Mouse (Mus musculus) forebrain, embryonic 13.5 days (tissue): ENCODE results near the gene Xrcc5. TPM values are rescaled to one million over a fixed set of nuclear protein-coding genes. Genes with fewer than 3 reads are reported as not detected.

Source experiments
- ATAC-seq: fragments of 200-750 bp; cut with Nextera tagmentation; 2 replicates; pipeline ENCODE4 v1.8.0; 2017
- H3K27ac ChIP-seq: fragments of 300-500 bp; sonication (generic); 2 replicates; pipeline ENCODE4 v1.5.1; 2015; ENCODE audit warnings: inconsistent platforms, mild to moderate bottlenecking, moderate library complexity
- H3K27me3 ChIP-seq: fragments of 300-500 bp; sonication (generic); 2 replicates; pipeline ENCODE4 v1.6.1; 2015; ENCODE audit warnings: mild to moderate bottlenecking, inconsistent platforms
- H3K36me3 ChIP-seq: fragments of 300-500 bp; sonication (generic); 2 replicates; pipeline ENCODE4 v1.6.1; 2015; ENCODE audit warnings: mild to moderate bottlenecking, inconsistent platforms; ENCODE audit not compliant: poor library complexity, severe bottlenecking
- H3K4me1 ChIP-seq: fragments of 300-500 bp; sonication (generic); 2 replicates; pipeline ENCODE4 v1.6.1; 2015; ENCODE audit warnings: inconsistent platforms
- H3K4me2 ChIP-seq: fragments of 300-500 bp; sonication (generic); 2 replicates; pipeline ENCODE4 v1.6.1; 2015; ENCODE audit warnings: inconsistent platforms, mild to moderate bottlenecking, moderate library complexity
- H3K4me3 ChIP-seq: fragments of 300-500 bp; sonication (generic); 2 replicates; pipeline ENCODE4 v1.5.1; 2015; ENCODE audit warnings: mild to moderate bottlenecking, inconsistent platforms
- H3K9ac ChIP-seq: fragments of 300-500 bp; sonication (generic); 2 replicates; pipeline ENCODE4 v1.6.1; 2015; ENCODE audit warnings: mild to moderate bottlenecking, inconsistent platforms
- H3K9me3 ChIP-seq: fragments of 300-500 bp; sonication (generic); replicated peaks from 2 replicates; pipeline ENCODE4 v1.6.1; 2016; ENCODE audit warnings: inconsistent platforms
- WGBS: fragments of 180-500 bp; shearing (Covaris S2); methylation state at CpG from one replicate; pipeline ENCODE4 v1.1.7; 2015; 5-methylcytosine and 5-hydroxymethylcytosine counted together
- polyA plus RNA-seq: library from polyadenylated mRNA; unstranded; fragments of >200 nt; fragmentation: Nextera tagmentation; extraction: Ambion mirVana; gene quantifications from 2 replicates; pipeline ENCODE4 v1.2.1, GENCODE M21; 2015

The Xrcc5 gene
- polyA plus RNA-seq, 1 experiment from 2014 or later: 40.0 TPM

DNA sequence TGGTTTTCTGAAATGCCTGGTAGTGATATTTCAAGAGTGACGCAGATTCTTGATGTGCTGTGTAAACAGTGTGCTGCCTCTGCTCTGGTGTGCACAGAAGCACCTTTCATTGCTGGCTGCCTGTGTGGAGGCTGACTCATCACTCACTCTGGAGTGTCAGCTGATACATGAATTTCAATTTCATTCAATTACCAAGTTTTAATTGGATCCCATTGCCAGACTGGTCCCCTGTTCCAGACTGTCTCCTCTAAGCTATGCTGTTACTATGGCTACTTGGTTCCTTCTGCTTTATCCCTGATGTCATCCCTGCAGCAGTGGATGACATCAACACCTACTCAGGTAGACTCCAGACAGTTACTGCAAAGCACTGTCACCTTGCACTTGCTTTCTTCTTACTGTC lies 65.3 kb downstream of the Xrcc5 start:
- no peaks in the 10 kb centered on the region for H3K9me3 ChIP-seq
- peaks cover 4% of the 10 kb centered on the region; the same call in 1 of the 2 replicates for H3K36me3 ChIP-seq
- H3K27me3 ChIP-seq: no peaks in the 10 kb centered on the region
- 0 out of 2 replicates have a peak, but pooled peaks cover 6% of the 10 kb centered on the region for H3K4me1 ChIP-seq
- WGBS: 63% methylated on average over 1 of the region's 1 CpGs
- peak; percentile 92 for ATAC-seq
- no peak overlapping the region for H3K9ac ChIP-seq
- H3K27ac ChIP-seq: no peak overlapping the region
- no peak overlapping the region for H3K4me3 ChIP-seq
- H3K4me2 ChIP-seq: no peak overlapping the region

DNA sequence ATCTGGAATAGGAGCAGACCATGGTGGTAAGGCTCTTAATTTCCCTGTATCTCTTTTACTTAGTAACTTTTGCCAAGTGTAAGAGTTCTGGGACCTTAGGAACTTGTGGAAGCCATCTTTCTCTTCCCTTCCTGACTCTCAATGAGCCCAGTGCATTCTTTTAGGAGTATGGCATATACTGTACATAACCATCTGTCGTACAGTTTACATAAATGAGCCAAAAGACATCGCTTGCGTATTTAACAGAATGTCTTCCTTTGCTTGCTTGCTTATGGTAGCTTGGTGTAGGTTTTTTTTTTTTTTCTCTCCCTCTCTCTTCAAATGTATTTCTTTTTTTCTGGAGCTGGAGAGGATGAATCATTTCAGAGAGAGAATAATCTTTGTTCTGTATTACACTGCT lies 65.7 kb downstream of the Xrcc5 start:
- 94% methylated on average over 3 of the region's 3 CpGs for WGBS
- no peaks in the 10 kb centered on the region for H3K9me3 ChIP-seq
- no peak overlapping the region for H3K9ac ChIP-seq
- no peak overlapping the region for H3K4me3 ChIP-seq
- peak; percentile 79; the same call in 1 of the 2 replicates for ATAC-seq
- H3K27me3 ChIP-seq: no peaks in the 10 kb centered on the region
- H3K27ac ChIP-seq: no peak overlapping the region
- peaks cover 4% of the 10 kb centered on the region; the same call in 1 of the 2 replicates for H3K36me3 ChIP-seq
- 0 out of 2 replicates have a peak, but pooled peaks cover 6% of the 10 kb centered on the region for H3K4me1 ChIP-seq
- no peak overlapping the region for H3K4me2 ChIP-seq

DNA sequence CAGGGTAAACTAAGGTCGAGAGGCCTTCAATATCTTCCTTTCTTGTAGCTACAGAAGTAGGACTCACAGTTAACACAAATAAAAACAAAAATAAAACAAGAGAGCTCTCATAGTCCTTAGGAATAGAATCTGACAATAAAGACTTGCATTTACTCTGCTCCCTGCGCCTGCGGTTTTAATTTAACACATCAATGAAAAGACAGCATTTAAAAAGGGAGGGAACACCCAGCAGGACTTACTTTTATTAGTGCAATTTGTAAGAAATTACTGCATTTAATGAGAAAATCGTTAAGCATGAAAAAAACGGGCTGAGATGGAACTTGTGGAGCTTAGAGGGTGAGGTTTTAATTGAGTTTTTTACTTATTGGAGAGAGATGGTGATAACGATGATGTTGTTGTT lies 66.4 kb downstream of the Xrcc5 start:
- 0 out of 2 replicates have a peak, but pooled peaks cover 6% of the 10 kb centered on the region for H3K4me1 ChIP-seq
- H3K4me2 ChIP-seq: no peak overlapping the region
- no peaks in the 10 kb centered on the region for H3K9me3 ChIP-seq
- H3K27me3 ChIP-seq: no peaks in the 10 kb centered on the region
- WGBS: 16% methylated on average over 6 of the region's 6 CpGs
- H3K4me3 ChIP-seq: no peak overlapping the region
- no peak for ATAC-seq
- H3K36me3 ChIP-seq: peaks cover 4% of the 10 kb centered on the region; the same call in 1 of the 2 replicates
- H3K9ac ChIP-seq: no peak overlapping the region
- H3K27ac ChIP-seq: no peak overlapping the region

GRCm38 (mm10) chr1:72374049-72374448 lies 66.8 kb downstream of the Xrcc5 start:
- Histone ChIP-seq H3K9me3 (no peaks in the 10 kb centered on the region), H3K27ac (no peak overlapping the region), H3K27me3 (no peaks in the 10 kb centered on the region), H3K4me3 (no peak overlapping the region), H3K9ac (no peak overlapping the region), H3K4me2 (no peak overlapping the region), H3K36me3 (peaks cover 4% of the 10 kb centered on the region; the same call in 1 of the 2 replicates), H3K4me1 (0 out of 2 replicates have a peak, but pooled peaks cover 6% of the 10 kb centered on the region)
- ATAC-seq: no peak
- WGBS: 18% methylated on average over 4 of the region's 4 CpGs

DNA sequence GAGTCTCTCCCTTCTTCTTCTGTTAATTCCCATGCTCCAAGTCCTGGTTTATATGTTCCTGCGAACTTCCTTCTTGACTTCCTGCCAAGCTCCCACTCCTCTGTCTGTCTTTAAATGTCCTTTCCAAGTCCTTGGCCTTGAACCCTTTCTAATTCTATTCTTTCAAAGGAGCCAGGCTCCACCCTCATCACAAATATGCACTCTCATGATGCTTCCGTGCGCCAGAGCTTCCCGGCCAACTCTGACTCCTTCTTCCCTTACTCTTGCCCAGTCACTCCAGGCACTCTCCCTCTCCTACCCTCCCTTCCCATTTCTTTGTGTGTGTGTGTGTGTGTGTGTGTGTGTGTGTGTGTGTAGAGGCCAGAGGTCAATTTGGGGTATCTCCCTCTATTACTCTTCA lies 70.9 kb downstream of the Xrcc5 start:
- 0 out of 2 replicates have a peak, but pooled peaks cover 3% of the 10 kb centered on the region for H3K4me1 ChIP-seq
- no peaks in the 10 kb centered on the region for H3K9me3 ChIP-seq
- no peak overlapping the region for H3K4me3 ChIP-seq
- H3K27me3 ChIP-seq: no peaks in the 10 kb centered on the region
- no peak overlapping the region for H3K9ac ChIP-seq
- H3K4me2 ChIP-seq: no peak overlapping the region
- no peak overlapping the region for H3K27ac ChIP-seq
- no peak for ATAC-seq
- H3K36me3 ChIP-seq: 0 out of 2 replicates have a peak, but pooled peaks cover 7% of the 10 kb centered on the region
- 88% methylated on average over 4 of the region's 4 CpGs for WGBS

- no peak overlapping the region for H3K9ac ChIP-seq
- WGBS: 85% methylated on average over 11 of the region's 11 CpGs
- H3K27ac ChIP-seq: no peak overlapping the region
- no peaks in the 10 kb centered on the region for H3K9me3 ChIP-seq
- no peak overlapping the region for H3K4me3 ChIP-seq
- H3K4me1 ChIP-seq: 0 out of 2 replicates have a peak, but pooled peaks cover 3% of the 10 kb centered on the region
- peaks cover 15% of the 10 kb centered on the region; the same call in 1 of the 2 replicates for H3K36me3 ChIP-seq
- no peak overlapping the region for H3K4me2 ChIP-seq
- peak; percentile 43; the same call in 1 of the 2 replicates for ATAC-seq
- H3K27me3 ChIP-seq: no peaks in the 10 kb centered on the region
These were observed 72.6 kb downstream of the Xrcc5 start for GRCm38 (mm10) chr1:72379752-72380353.

GRCm38 (mm10) chr1:72380544-72380943 lies 73.3 kb downstream of the Xrcc5 start:
- WGBS: 99% methylated on average over 3 of the region's 3 CpGs
- Histone ChIP-seq H3K4me3 (no peak overlapping the region), H3K9me3 (no peaks in the 10 kb centered on the region), H3K27ac (no peak overlapping the region), H3K36me3 (peaks cover 19% of the 10 kb centered on the region; the same call in 1 of the 2 replicates), H3K27me3 (no peaks in the 10 kb centered on the region), H3K4me1 (0 out of 2 replicates have a peak, but pooled peaks cover 3% of the 10 kb centered on the region), H3K9ac (no peak overlapping the region), H3K4me2 (no peak overlapping the region)
- no peak for ATAC-seq

- Histone ChIP-seq H3K9ac (no peak overlapping the region), H3K4me3 (no peak overlapping the region), H3K36me3 (peaks cover 29% of the 10 kb centered on the region; the same call in 1 of the 2 replicates), H3K27me3 (no peaks in the 10 kb centered on the region), H3K27ac (no peak overlapping the region), H3K4me2 (no peak overlapping the region), H3K4me1 (0 out of 2 replicates have a peak, but pooled peaks cover 3% of the 10 kb centered on the region), H3K9me3 (no peaks in the 10 kb centered on the region)
- WGBS: 88% methylated on average over 7 of the region's 7 CpGs
- ATAC-seq: no peak
These were observed 75.8 kb downstream of the Xrcc5 start for GRCm38 (mm10) chr1:72383056-72383455.

GRCm38 (mm10) chr1:72383651-72384050 lies 76.4 kb downstream of the Xrcc5 start:
- 84% methylated on average over 5 of the region's 5 CpGs for WGBS
- Histone ChIP-seq H3K4me1 (0 out of 2 replicates have a peak, but pooled peaks cover 3% of the 10 kb centered on the region), H3K27me3 (no peaks in the 10 kb centered on the region), H3K27ac (no peak overlapping the region), H3K4me2 (no peak overlapping the region), H3K9me3 (no peaks in the 10 kb centered on the region), H3K4me3 (no peak overlapping the region), H3K9ac (no peak overlapping the region), H3K36me3 (peaks cover 29% of the 10 kb centered on the region; the same call in 1 of the 2 replicates)
- no peak for ATAC-seq

DNA sequence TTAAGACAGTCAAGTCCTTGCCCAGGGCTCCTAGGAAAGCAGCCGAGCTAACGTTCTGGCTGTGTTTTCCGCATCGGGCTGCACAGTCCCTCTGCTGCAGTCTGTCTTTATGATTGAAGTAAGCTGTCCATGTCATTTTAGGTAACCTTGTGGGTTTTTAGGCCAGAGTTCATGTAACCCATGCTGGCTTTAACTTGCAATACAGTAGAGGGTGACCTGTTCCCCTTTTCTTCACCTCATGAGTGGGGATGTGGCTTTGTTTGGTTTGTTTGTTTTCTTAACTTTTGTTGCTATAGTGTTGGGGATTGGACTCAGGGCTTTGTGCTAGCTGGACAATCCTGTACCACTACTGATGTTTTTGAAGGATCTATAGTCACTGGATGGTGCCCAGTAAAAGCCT lies 83.2 kb downstream of the Xrcc5 start:
- no peaks in the 10 kb centered on the region for H3K9me3 ChIP-seq
- no peaks in the 10 kb centered on the region for H3K27me3 ChIP-seq
- H3K9ac ChIP-seq: no peak overlapping the region
- no peak overlapping the region for H3K27ac ChIP-seq
- H3K4me1 ChIP-seq: no peaks in the 10 kb centered on the region
- 77% methylated on average over 4 of the region's 4 CpGs for WGBS
- H3K36me3 ChIP-seq: peaks cover 24% of the 10 kb centered on the region; the same call in 1 of the 2 replicates
- ATAC-seq: no peak
- no peak overlapping the region for H3K4me3 ChIP-seq
- H3K4me2 ChIP-seq: no peak overlapping the region

GRCm38 (mm10) chr1:72399720-72400401 lies 92.6 kb downstream of the Xrcc5 start:
- no peak overlapping the region for H3K4me3 ChIP-seq
- 88% methylated on average over 8 of the region's 8 CpGs for WGBS

DNA sequence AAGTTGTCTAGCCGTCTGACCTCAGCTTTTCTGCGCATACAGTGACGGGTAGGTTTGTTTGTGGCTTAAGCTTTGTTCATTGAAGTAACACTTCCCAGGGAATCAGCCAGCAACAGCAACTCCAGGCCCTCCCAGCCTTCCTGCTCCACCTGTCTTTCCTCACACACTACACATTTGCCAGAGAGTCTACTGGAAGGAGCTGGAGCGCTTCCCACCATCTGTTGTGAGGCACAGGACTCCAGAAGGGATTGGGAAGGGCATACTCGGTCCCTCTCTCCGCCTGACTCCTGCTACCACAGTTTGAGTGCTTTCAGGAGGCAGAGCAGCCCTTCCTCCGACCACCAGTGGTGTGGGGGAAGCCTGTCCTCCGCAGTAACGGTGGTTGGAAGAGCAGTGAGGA lies 93.4 kb downstream of the Xrcc5 start:
- Histone ChIP-seq H3K36me3 (peaks cover 11% of the 10 kb centered on the region; the same call in 1 of the 2 replicates), H3K4me1 (peaks cover 9% of the 10 kb centered on the region; the same call in 1 of the 2 replicates), H3K27ac (peak overlapping the region; percentile 31; the same call in 1 of the 2 replicates), H3K9ac (no peak overlapping the region), H3K9me3 (no peaks in the 10 kb centered on the region), H3K4me3 (no peak overlapping the region), H3K27me3 (no peaks in the 10 kb centered on the region), H3K4me2 (no peak overlapping the region)
- peak; percentile 75 for ATAC-seq
- 80% methylated on average over 9 of the region's 9 CpGs for WGBS

More at GRCm38 (mm10) chr1:72399720-72400401, 92.6 kb downstream of the Xrcc5 start:
- no peaks in the 10 kb centered on the region for H3K27me3 ChIP-seq
- ATAC-seq: no peak
- H3K27ac ChIP-seq: peak overlapping the region; percentile 31; the same call in 1 of the 2 replicates
- H3K9me3 ChIP-seq: no peaks in the 10 kb centered on the region
- H3K36me3 ChIP-seq: peaks cover 18% of the 10 kb centered on the region; the same call in 1 of the 2 replicates
- H3K4me1 ChIP-seq: peaks cover 9% of the 10 kb centered on the region; the same call in 1 of the 2 replicates
- no peak overlapping the region for H3K9ac ChIP-seq
- no peak overlapping the region for H3K4me2 ChIP-seq
